Mouse (Mus musculus): ENCODE measurements around the gene Slc22a13. TPM values are rescaled to one million over a fixed set of nuclear protein-coding genes. Genes with fewer than 3 reads are reported as not detected.
A peak's percentile ranks its signal among the peaks of the same experiment; 100 is the strongest.

Slc22a13 gene
- polyA plus RNA-seq, 1 experiment: not detected

GRCm38 (mm10) chr9:119205756-119206155 lies 3.1 kb downstream of the Slc22a13 start:
- Histone ChIP-seq H3K27ac (ENCODE audit: insufficient read depth, low read depth, low read length) (no peak overlapping the region), H3K4me1 (ENCODE audit: control insufficient read depth, insufficient read depth, low read length) (no peaks in the 10 kb centered on the region), H3K4me3 (ENCODE audit: insufficient read depth, low read length) (no peak overlapping the region)
- TF ChIP-seq POLR2A (IDR thresholded peaks at IDR 0.05; ENCODE audit: borderline replicate concordance, low read depth, low read length) (no peak), CTCF (IDR thresholded peaks at IDR 0.05; ENCODE audit: low read depth, low read length) (no peak)

DNA sequence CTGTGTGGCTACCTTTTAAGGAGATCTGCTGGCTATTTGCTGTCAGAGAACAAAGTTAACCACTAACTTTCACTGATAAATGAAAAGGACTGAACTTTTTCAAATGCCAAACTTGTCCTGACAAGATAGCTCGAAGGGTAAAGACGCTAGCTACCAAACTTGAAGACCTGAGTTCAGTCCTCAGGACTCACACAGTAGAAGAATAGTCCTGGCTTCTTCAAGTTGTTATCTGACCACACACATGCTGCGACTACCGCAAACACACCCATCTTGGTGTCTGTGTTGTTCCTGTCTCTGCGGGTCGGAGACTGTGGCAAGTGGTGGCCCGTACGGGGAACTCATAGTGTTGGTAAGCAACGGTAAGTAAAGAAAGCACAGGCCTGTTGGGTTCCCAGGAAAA lies 5.3 kb downstream of the Slc22a13 start:
- Histone ChIP-seq H3K4me3 (ENCODE audit: insufficient read depth, low read length) (no peak overlapping the region), H3K4me1 (ENCODE audit: control insufficient read depth, insufficient read depth, low read length) (no peaks in the 10 kb centered on the region), H3K27ac (ENCODE audit: insufficient read depth, low read depth, low read length) (no peak overlapping the region)
- TF ChIP-seq POLR2A (IDR thresholded peaks at IDR 0.05; ENCODE audit: borderline replicate concordance, low read depth, low read length) (no peak), CTCF (IDR thresholded peaks at IDR 0.05; ENCODE audit: low read depth, low read length) (no peak)

DNA sequence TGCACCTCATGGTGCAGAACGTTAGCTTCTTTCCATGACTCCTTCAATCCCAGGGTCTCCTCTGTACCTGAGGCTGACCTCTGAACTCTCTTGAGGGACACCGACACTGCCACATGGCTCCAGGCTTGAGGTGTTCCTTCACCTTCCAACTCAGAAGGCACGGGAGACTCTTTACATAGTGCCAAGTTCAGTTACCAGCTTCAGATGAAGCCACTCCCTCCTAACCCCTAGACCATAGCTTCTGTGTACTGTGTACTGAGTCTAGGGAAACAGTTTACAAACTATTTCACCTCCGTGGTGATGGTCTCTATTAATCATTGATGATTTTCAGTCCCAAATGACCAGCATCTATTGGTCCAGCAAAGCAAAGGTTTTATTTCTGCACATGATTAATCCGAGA lies 7.2 kb downstream of the Slc22a13 start:
- H3K4me1 ChIP-seq (ENCODE audit: control insufficient read depth, insufficient read depth, low read length): no peaks in the 10 kb centered on the region
- TF ChIP-seq POLR2A (IDR thresholded peaks at IDR 0.05; ENCODE audit: borderline replicate concordance, low read depth, low read length) (no peak), CTCF (IDR thresholded peaks at IDR 0.05; ENCODE audit: low read depth, low read length) (no peak)
- no peak overlapping the region for H3K27ac ChIP-seq (ENCODE audit: insufficient read depth, low read depth, low read length)
- no peak overlapping the region for H3K4me3 ChIP-seq (ENCODE audit: insufficient read depth, low read length)

DNA sequence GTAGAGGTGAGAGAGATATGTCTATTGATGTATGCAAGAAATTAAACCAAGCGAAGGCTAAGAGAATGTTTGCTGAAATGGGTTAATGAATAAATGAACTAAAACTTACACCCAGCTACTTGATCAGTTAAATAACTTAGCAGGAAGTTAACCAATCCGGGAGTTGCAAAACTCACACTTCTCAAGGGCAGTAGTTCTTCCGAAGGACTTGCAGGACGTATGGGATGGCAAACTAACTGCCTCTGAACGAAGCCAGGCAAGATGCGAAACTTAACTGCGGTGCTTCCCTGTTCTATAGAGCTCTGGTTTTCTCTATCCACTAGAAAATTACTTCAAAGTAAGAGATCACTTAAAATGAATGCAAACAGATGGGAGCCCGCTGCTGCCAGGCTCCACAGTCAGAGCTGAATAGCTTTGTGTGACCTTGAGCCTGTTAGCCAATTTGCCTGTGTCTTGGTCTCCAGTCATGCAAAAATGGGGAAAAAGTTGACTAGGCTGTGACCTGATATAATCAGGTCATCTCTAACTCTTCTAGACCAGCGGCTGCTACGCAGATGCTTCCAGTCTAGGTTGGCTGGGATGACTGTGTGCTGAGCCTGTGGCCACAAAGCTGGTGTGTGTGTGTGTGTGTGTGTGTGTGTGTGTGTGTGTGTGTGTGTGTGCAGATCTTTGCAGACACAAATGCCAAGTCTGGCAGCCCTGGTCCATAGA lies 9.6 kb downstream of the Slc22a13 start:
- Histone ChIP-seq H3K4me1 (ENCODE audit: control insufficient read depth, insufficient read depth, low read length) (no peaks in the 10 kb centered on the region), H3K4me3 (ENCODE audit: insufficient read depth, low read length) (no peak overlapping the region), H3K27ac (ENCODE audit: insufficient read depth, low read depth, low read length) (no peak overlapping the region)
- TF ChIP-seq POLR2A (IDR thresholded peaks at IDR 0.05; ENCODE audit: borderline replicate concordance, low read depth, low read length): no peak
- no peak for TF ChIP-seq CTCF (IDR thresholded peaks at IDR 0.05; ENCODE audit: low read depth, low read length)

- Histone ChIP-seq H3K4me3 (ENCODE audit: insufficient read depth, low read length) (no peak overlapping the region), H3K4me1 (ENCODE audit: control insufficient read depth, insufficient read depth, low read length) (no peaks in the 10 kb centered on the region)
- TF ChIP-seq POLR2A (IDR thresholded peaks at IDR 0.05; ENCODE audit: borderline replicate concordance, low read depth, low read length): no peak
- peak; percentile 59 for TF ChIP-seq CTCF (IDR thresholded peaks at IDR 0.05; ENCODE audit: low read depth, low read length)
These were observed 16.5 kb downstream of the Slc22a13 start for GRCm38 (mm10) chr9:119192202-119192990.

DNA sequence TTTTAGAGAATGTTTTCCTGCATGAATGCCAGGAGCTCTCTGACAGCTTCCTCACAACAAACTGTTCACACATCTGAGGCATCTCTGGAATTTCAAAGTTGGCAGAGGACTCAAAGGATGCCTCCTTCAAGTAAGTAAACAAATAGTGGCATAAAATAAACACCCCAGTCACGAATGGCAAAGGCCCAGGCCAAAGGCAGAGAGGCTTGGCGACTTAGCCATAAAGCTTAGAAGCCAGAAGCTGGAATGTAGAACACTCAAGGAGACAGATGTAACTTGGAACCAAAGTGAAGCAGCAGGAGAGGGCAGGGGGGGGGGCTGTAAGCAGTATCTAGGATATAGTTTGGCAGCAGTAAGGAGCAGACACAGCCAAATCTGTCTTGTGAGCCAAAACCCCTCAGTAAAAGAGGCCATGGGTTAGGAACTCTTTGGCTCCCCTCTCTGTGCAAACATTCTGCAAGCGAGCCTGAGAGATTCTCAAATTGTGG lies 27.6 kb downstream of the Slc22a13 start:
- Histone ChIP-seq H3K4me1 (ENCODE audit: control insufficient read depth, insufficient read depth, low read length) (no peaks in the 10 kb centered on the region; the same call in 1 of the 2 replicates), H3K27ac (ENCODE audit: insufficient read depth, low read depth, low read length) (no peak overlapping the region), H3K4me3 (ENCODE audit: insufficient read depth, low read length) (no peak overlapping the region)
- no peak for TF ChIP-seq CTCF (IDR thresholded peaks at IDR 0.05; ENCODE audit: low read depth, low read length)
- no peak for TF ChIP-seq POLR2A (IDR thresholded peaks at IDR 0.05; ENCODE audit: borderline replicate concordance, low read depth, low read length)

More at GRCm38 (mm10) chr9:119192202-119192990, 16.5 kb downstream of the Slc22a13 start:
- H3K27ac ChIP-seq (ENCODE audit: insufficient read depth, low read depth, low read length): no peak overlapping the region

DNA sequence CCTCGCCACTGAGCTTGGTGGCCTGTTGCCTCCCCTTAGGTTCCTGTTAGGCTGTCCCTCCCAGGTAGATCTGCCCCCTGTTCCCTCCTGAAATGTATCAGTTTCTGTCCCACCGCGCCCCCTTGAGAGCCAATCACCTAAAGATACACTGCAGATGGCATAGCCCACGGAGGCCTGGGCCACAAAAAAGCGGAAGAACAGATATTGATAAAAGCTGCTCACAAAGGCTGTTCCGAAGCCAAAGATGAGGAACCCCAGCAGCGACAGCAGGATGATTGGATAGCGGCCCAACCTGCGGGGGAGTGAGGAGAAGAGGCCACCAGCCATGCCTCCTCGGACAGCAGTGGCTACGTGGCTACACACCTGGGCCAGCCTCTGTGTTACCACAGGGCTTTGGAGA lies 29.6 kb downstream of the Slc22a13 start:
- no peaks in the 10 kb centered on the region; the same call in 1 of the 2 replicates for H3K4me1 ChIP-seq (ENCODE audit: control insufficient read depth, insufficient read depth, low read length)
- H3K4me3 ChIP-seq (ENCODE audit: insufficient read depth, low read length): no peak overlapping the region
- H3K27ac ChIP-seq (ENCODE audit: insufficient read depth, low read depth, low read length): no peak overlapping the region
- TF ChIP-seq POLR2A (IDR thresholded peaks at IDR 0.05; ENCODE audit: borderline replicate concordance, low read depth, low read length) (no peak), CTCF (IDR thresholded peaks at IDR 0.05; ENCODE audit: low read depth, low read length) (no peak)

DNA sequence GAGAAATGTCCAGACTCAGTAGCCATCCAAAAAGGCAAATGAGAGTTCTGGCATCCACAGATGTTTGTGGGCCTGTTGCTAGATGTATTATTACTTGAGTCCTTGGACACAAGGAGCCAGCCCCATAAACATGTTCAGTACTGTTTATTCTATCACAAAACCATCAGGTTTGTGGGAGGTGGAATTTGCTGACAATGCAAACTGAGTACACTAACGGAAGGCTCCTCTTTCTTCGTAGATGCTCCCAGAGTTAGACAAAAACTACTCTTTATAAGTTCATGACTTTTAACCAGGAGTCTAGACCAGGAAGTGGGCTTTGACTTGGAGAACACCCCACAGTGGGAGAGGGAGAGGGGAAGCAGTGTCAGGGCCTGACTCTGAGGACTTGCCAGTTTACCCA lies 41.3 kb downstream of the Slc22a13 start:
- TF ChIP-seq CTCF (IDR thresholded peaks at IDR 0.05; ENCODE audit: low read depth, low read length) (no peak), POLR2A (IDR thresholded peaks at IDR 0.05; ENCODE audit: borderline replicate concordance, low read depth, low read length) (no peak)
- Histone ChIP-seq H3K4me1 (ENCODE audit: control insufficient read depth, insufficient read depth, low read length) (peaks cover 5% of the 10 kb centered on the region), H3K27ac (ENCODE audit: insufficient read depth, low read depth, low read length) (no peak overlapping the region)

DNA sequence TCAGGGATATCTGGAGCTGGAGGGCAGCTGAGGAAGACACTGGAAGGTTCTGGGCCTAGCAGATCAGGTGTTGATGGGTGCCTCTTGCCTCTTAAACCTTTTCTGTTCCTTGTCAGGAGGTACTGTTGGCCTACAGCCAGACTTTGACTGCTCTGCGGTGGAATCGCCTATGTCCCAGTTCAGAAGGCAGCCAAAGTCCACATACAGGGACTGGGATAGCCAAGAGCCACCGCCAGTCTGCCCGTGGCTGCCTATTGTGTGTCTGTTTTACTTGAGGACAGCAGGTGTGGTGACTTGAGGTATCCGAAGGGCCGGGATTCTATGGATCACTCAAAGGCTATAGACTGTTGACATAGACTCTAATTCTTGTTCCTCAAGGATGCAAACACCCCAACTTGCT lies 43.4 kb downstream of the Slc22a13 start:
- H3K27ac ChIP-seq (ENCODE audit: insufficient read depth, low read depth, low read length): no peak overlapping the region
- TF ChIP-seq CTCF (IDR thresholded peaks at IDR 0.05; ENCODE audit: low read depth, low read length): no peak
- no peak for TF ChIP-seq POLR2A (IDR thresholded peaks at IDR 0.05; ENCODE audit: borderline replicate concordance, low read depth, low read length)
- H3K4me3 ChIP-seq (ENCODE audit: insufficient read depth, low read length): no peak overlapping the region
- peaks cover 5% of the 10 kb centered on the region for H3K4me1 ChIP-seq (ENCODE audit: control insufficient read depth, insufficient read depth, low read length)

More for the DNA sequence above, 41.3 kb downstream of the Slc22a13 start:
- no peak overlapping the region for H3K4me3 ChIP-seq (ENCODE audit: insufficient read depth, low read length)

DNA sequence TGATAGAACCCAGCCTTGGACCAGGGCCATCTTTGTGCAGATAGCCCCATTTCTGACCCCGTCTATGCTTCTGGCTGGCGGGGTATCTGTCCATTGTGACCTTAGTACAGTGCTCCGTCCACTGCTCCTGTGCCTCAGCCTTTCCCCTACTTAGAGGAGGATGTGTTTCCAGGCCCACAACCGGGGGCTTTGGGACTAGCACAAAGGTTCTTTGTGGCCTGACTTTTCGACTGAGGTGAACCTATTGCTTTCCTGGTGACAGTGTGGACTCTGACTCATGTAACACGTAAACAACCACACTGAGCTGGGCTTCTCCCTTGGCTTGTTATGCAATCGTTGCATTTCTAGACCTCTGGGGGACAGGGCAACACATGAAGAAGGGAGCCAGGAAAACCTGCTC lies 44.2 kb downstream of the Slc22a13 start:
- TF ChIP-seq CTCF (IDR thresholded peaks at IDR 0.05; ENCODE audit: low read depth, low read length) (no peak), POLR2A (IDR thresholded peaks at IDR 0.05; ENCODE audit: borderline replicate concordance, low read depth, low read length) (no peak)
- Histone ChIP-seq H3K4me3 (ENCODE audit: insufficient read depth, low read length) (no peak overlapping the region), H3K27ac (ENCODE audit: insufficient read depth, low read depth, low read length) (no peak overlapping the region), H3K4me1 (ENCODE audit: control insufficient read depth, insufficient read depth, low read length) (peaks cover 5% of the 10 kb centered on the region)

All from bone marrow macrophage, adult 2 months (primary cell).